Mouse (Mus musculus) stomach, postnatal 0 days (tissue): ENCODE data around the gene Son.

ENCODE experiments used
- CTCF ChIP-seq: IDR thresholded peaks from 2 replicates; pipeline ENCODE4 v1.5.1; 2016; ENCODE audit warnings: antibody characterized with exemption, low read depth, mild to moderate bottlenecking, moderate library complexity
- EP300 ChIP-seq: optimal IDR thresholded peaks from 2 replicates; pipeline ENCODE3; 2016; ENCODE audit warnings: antibody characterized with exemption

- TF ChIP-seq CTCF (no peak), EP300 (no peak)
These were observed 2.4 kb upstream of the Son start for GRCm38 (mm10) chr16:91644901-91645300.
